Mouse (Mus musculus): ENCODE data around the gene Tmem104. TPM values are rescaled to one million over a fixed set of nuclear protein-coding genes. Genes with fewer than 3 reads are reported as not detected.

Gene Tmem104
- polyA plus RNA-seq, 1 experiment from 2014 or later, result 10.6 TPM

GRCm38 (mm10) chr11:115217439-115218410, 30.4 kb downstream of the Tmem104 start:
- no peak overlapping the region for H3K4me3 ChIP-seq
- H3K4me1 ChIP-seq (replicated peaks), result peaks cover 57% of the 10 kb centered on the region
- 73% methylated on average over 18 of the region's 18 CpGs for WGBS
- H3K36me3 ChIP-seq, result no peaks in the 10 kb centered on the region
- no peaks in the 10 kb centered on the region for H3K9me3 ChIP-seq
- H3K27ac ChIP-seq, result no peak overlapping the region
- DNase-seq (ENCODE audit: low spot score), result no peak
- 0 out of 2 replicates have a peak, but pooled peaks cover 4% of the 10 kb centered on the region for H3K27me3 ChIP-seq (ENCODE audit: insufficient read depth, poor library complexity, severe bottlenecking)

- Histone ChIP-seq H3K27ac (no peak overlapping the region), H3K4me3 (no peak overlapping the region), H3K9me3 (no peaks in the 10 kb centered on the region), H3K36me3 (no peaks in the 10 kb centered on the region), H3K27me3 (ENCODE audit: insufficient read depth, poor library complexity, severe bottlenecking) (peaks cover 15% of the 10 kb centered on the region), H3K4me1 (replicated peaks) (peaks cover 67% of the 10 kb centered on the region)
- 76% methylated on average over 9 of the region's 9 CpGs for WGBS
- DNase-seq (ENCODE audit: low spot score), result no peak
Observed at GRCm38 (mm10) chr11:115219263-115219662, 32.0 kb downstream of the Tmem104 start.

GRCm38 (mm10) chr11:115219685-115220084, 32.4 kb downstream of the Tmem104 start:
- Histone ChIP-seq H3K4me1 (replicated peaks) (peaks cover 68% of the 10 kb centered on the region), H3K9me3 (no peaks in the 10 kb centered on the region), H3K36me3 (no peaks in the 10 kb centered on the region), H3K27ac (no peak overlapping the region), H3K4me3 (no peak overlapping the region), H3K27me3 (ENCODE audit: insufficient read depth, poor library complexity, severe bottlenecking) (peaks cover 15% of the 10 kb centered on the region)
- no peak for DNase-seq (ENCODE audit: low spot score)
- 90% methylated on average over 10 of the region's 10 CpGs for WGBS

DNA sequence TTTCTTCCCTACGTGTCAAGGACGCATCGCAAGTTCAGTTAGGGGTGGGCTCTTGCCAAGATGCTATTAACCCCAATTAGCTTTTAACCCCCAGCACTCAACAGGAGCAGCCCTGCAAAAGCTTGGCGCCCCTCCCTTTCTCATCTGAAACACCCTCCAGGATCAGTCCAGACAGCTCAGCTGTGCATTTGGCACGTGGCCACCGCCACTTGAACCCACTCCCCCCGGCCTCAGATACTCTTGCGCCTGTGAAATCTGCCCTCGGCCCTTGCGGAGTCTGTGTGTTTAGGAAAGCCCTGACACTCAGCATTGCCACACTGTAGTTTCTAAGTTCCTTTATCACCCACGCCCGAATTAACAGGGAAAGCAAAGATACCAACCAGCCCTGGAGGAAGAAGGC, 34.8 kb downstream of the Tmem104 start:
- peaks cover 81% of the 10 kb centered on the region for H3K4me1 ChIP-seq (replicated peaks)
- peaks cover 15% of the 10 kb centered on the region for H3K27me3 ChIP-seq (ENCODE audit: insufficient read depth, poor library complexity, severe bottlenecking)
- WGBS, result 80% methylated on average over 12 of the region's 12 CpGs
- H3K9me3 ChIP-seq, result no peaks in the 10 kb centered on the region
- DNase-seq (ENCODE audit: low spot score), result no peak
- no peak overlapping the region for H3K27ac ChIP-seq
- no peaks in the 10 kb centered on the region for H3K36me3 ChIP-seq
- no peak overlapping the region for H3K4me3 ChIP-seq

GRCm38 (mm10) chr11:115222570-115222969, 35.3 kb downstream of the Tmem104 start:
- peaks cover 17% of the 10 kb centered on the region for H3K27me3 ChIP-seq (ENCODE audit: insufficient read depth, poor library complexity, severe bottlenecking)
- no peaks in the 10 kb centered on the region for H3K9me3 ChIP-seq
- 0 out of 2 replicates have a peak overlapping the region, but pooled peaks have one; percentile 18 for H3K27ac ChIP-seq
- H3K36me3 ChIP-seq, result no peaks in the 10 kb centered on the region
- WGBS, result 46% methylated on average over 5 of the region's 5 CpGs
- peaks cover 81% of the 10 kb centered on the region for H3K4me1 ChIP-seq (replicated peaks)
- no peak for DNase-seq (ENCODE audit: low spot score)
- no peak overlapping the region for H3K4me3 ChIP-seq

DNA sequence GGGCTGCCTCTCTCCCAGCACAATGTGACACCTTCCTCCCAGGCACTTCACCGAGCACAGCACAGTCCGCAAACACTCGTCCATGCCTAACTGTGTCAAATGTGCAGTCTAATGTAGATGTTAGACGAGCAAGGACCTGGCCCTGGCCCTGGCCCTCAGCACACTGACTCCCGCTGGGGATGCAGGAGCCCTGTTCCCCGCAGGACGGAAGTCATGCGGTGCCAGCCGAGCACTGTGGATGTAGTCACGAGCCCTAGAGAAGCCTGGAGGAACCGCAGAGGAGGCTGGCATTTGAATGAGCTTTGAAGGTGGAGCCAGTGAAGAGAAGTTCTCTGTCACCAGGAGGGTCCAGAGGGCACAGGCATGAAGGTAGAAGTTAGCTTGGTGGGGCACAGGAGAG, 36.2 kb downstream of the Tmem104 start:
- DNase-seq (ENCODE audit: low spot score), result no peak
- H3K4me1 ChIP-seq (replicated peaks), result peaks cover 81% of the 10 kb centered on the region
- H3K27ac ChIP-seq, result no peak overlapping the region
- no peaks in the 10 kb centered on the region for H3K36me3 ChIP-seq
- H3K27me3 ChIP-seq (ENCODE audit: insufficient read depth, poor library complexity, severe bottlenecking), result peaks cover 25% of the 10 kb centered on the region
- no peak overlapping the region for H3K4me3 ChIP-seq
- H3K9me3 ChIP-seq, result no peaks in the 10 kb centered on the region
- WGBS, result 69% methylated on average over 11 of the region's 11 CpGs

DNA sequence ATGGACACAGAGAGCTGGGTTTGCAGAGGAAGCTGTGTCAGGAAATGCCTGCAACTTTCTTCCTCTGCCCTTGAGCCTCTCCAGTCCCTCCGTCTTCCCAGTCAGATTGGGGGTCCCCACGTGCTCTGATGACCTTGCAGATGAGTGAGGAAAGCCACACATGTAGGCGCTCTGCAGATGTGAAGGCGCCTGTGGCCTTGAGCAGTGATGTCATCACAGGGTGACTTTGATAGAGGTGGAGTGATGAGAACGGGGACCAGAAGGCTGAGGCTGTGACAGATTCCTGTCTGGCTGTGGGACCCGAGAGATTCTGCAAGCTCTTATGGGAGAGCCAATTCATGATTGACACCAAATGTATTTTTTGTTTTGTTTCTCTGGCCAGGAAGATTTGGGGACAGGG, 36.6 kb downstream of the Tmem104 start:
- Histone ChIP-seq H3K27ac (no peak overlapping the region), H3K27me3 (ENCODE audit: insufficient read depth, poor library complexity, severe bottlenecking) (peaks cover 30% of the 10 kb centered on the region), H3K4me3 (no peak overlapping the region), H3K9me3 (no peaks in the 10 kb centered on the region), H3K36me3 (no peaks in the 10 kb centered on the region), H3K4me1 (replicated peaks) (peaks cover 81% of the 10 kb centered on the region)
- no peak for DNase-seq (ENCODE audit: low spot score)
- 72% methylated on average over 6 of the region's 6 CpGs for WGBS

GRCm38 (mm10) chr11:115224889-115225288, 37.6 kb downstream of the Tmem104 start:
- WGBS, result 39% methylated on average over 8 of the region's 8 CpGs
- peaks cover 83% of the 10 kb centered on the region for H3K4me1 ChIP-seq (replicated peaks)
- peaks cover 39% of the 10 kb centered on the region for H3K27me3 ChIP-seq (ENCODE audit: insufficient read depth, poor library complexity, severe bottlenecking)
- no peaks in the 10 kb centered on the region for H3K36me3 ChIP-seq
- H3K9me3 ChIP-seq, result no peaks in the 10 kb centered on the region
- peak; percentile 78 for DNase-seq (ENCODE audit: low spot score)
- no peak overlapping the region for H3K4me3 ChIP-seq
- H3K27ac ChIP-seq, result no peak overlapping the region

GRCm38 (mm10) chr11:115225301-115225700, 38.0 kb downstream of the Tmem104 start:
- no peaks in the 10 kb centered on the region for H3K9me3 ChIP-seq
- 66% methylated on average over 6 of the region's 6 CpGs for WGBS
- no peaks in the 10 kb centered on the region for H3K36me3 ChIP-seq
- no peak for DNase-seq (ENCODE audit: low spot score)
- no peak overlapping the region for H3K27ac ChIP-seq
- H3K4me1 ChIP-seq (replicated peaks), result peaks cover 87% of the 10 kb centered on the region
- peaks cover 43% of the 10 kb centered on the region for H3K27me3 ChIP-seq (ENCODE audit: insufficient read depth, poor library complexity, severe bottlenecking)
- no peak overlapping the region for H3K4me3 ChIP-seq

DNA sequence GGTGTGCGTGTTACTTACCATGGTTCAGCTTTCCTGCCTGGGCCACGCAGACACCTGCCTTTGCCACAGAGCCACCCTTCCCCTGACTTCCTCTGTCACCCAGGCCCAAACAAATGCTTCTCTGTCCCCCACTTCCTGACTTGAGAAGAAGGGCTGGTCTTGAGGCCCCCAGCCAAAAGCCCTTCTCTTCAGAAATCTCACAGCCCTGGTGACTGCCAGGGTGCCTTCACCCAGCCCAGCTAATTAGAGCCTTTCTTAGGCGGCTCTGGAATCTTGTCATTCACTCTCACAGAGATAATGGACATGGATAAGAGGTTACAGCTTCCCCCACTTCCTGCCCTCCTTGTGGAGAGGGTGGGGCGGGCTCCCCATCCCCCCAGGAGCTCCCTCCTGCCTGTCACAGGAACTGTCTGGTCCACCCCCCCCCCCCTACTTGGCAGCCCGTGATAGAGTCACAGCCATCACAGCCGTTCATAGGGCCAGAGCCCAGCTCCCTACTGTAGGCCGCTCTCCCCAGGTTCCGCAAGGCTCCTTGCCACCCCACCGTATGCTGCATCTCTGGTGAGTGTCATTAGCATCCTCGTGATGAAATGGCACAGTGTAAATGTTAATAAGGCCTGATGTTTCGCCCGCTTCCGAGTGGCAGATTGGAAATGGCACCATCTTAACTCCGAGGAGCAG, 39.7 kb downstream of the Tmem104 start:
- no peaks in the 10 kb centered on the region for H3K36me3 ChIP-seq
- H3K27me3 ChIP-seq (ENCODE audit: insufficient read depth, poor library complexity, severe bottlenecking), result peaks cover 50% of the 10 kb centered on the region
- H3K27ac ChIP-seq, result peak overlapping the region; percentile 51
- WGBS, result 48% methylated on average over 14 of the region's 14 CpGs
- no peak for DNase-seq (ENCODE audit: low spot score)
- no peak overlapping the region for H3K4me3 ChIP-seq
- H3K9me3 ChIP-seq, result no peaks in the 10 kb centered on the region
- peaks cover 98% of the 10 kb centered on the region for H3K4me1 ChIP-seq (replicated peaks)

- no peaks in the 10 kb centered on the region for H3K36me3 ChIP-seq
- 21% methylated on average over 12 of the region's 12 CpGs for WGBS
- peaks cover 54% of the 10 kb centered on the region for H3K27me3 ChIP-seq (ENCODE audit: insufficient read depth, poor library complexity, severe bottlenecking)
- H3K4me1 ChIP-seq (replicated peaks), result peaks cover 98% of the 10 kb centered on the region
- H3K9me3 ChIP-seq, result no peaks in the 10 kb centered on the region
- no peak overlapping the region for H3K4me3 ChIP-seq
- no peak for DNase-seq (ENCODE audit: low spot score)
- H3K27ac ChIP-seq, result peak overlapping the region; percentile 64
Observed at GRCm38 (mm10) chr11:115227640-115228039, 40.4 kb downstream of the Tmem104 start.

DNA sequence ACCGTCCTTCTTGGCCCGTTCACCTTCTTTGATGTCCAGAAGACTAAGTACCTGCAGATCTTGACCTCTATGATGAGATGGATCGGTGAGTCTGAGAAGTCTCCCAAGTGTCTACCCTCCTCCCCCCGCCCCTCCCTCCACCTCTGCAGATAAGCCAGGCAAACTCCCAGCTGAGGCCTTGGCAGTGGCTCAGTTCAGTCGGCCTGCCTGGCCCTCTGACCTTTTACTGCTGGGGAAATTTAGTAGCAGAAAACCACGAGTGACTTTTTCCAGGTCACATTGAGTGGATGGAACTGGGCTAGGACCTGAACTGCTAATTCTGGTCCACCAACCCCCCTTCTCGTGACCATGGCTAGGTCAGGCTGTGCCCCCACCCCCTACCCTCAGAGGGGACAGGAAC, 41.1 kb downstream of the Tmem104 start:
- 66% methylated on average over 7 of the region's 7 CpGs for WGBS
- Histone ChIP-seq H3K27ac (peak overlapping the region; percentile 64), H3K27me3 (ENCODE audit: insufficient read depth, poor library complexity, severe bottlenecking) (peaks cover 56% of the 10 kb centered on the region), H3K36me3 (no peaks in the 10 kb centered on the region), H3K4me1 (replicated peaks) (peaks cover 98% of the 10 kb centered on the region), H3K4me3 (no peak overlapping the region), H3K9me3 (no peaks in the 10 kb centered on the region)
- DNase-seq (ENCODE audit: low spot score), result no peak

Measured in hindbrain, embryonic 10.5 days (tissue).